Mouse (Mus musculus): ENCODE data around the gene Map3k14. TPM values are rescaled to one million over a fixed set of nuclear protein-coding genes. Genes with fewer than 3 reads are reported as not detected.
"Not testable (repeated sequence)": the region's sequence is repeated elsewhere in the genome, so short reads cannot be mapped to it uniquely, and the experiment has no call there.

Gene Map3k14
- polyA plus RNA-seq, 1 experiment from 2014 or later = 5.6 TPM

DNA sequence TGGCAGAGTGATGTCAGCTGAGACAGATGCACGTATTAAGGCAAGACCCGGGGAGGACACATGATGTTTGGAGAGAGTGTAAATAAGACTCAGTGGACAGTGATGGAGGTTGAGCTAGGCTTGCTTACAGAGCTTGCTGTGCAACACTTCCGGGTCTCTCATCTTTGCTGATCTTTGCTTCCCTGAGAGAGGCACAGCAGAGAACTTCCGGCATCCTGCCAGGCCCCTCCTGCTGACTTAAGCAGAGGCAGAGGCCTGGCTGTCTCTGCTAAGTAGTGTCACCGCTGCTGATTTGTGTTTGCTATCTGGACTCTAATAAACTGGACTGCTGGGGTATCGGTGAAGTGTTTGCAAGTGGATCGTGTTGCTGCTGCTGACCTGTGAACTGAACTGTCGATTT is 40.6 kb upstream of the Map3k14 start:
- H3K4me3 ChIP-seq (ENCODE audit: low read depth, low read length) = no peak overlapping the region
- no peak overlapping the region for H3K9ac ChIP-seq (replicated peaks; ENCODE audit: low read depth, low read length)
- H3K9me3 ChIP-seq (ENCODE audit: control insufficient read depth, low read depth, low read length) = no peaks in the 10 kb centered on the region
- no peaks in the 10 kb centered on the region for H3K27me3 ChIP-seq (ENCODE audit: control insufficient read depth, insufficient read depth, low read length)
- no peak overlapping the region for H3K4me2 ChIP-seq (replicated peaks; ENCODE audit: low read depth, low read length)
- no peak for ATAC-seq (ENCODE audit: insufficient number of reproducible peaks, insufficient read depth, low FRiP score, low read depth)
- no peak overlapping the region for H3K27ac ChIP-seq (ENCODE audit: low read length)
- no peaks in the 10 kb centered on the region for H3K36me3 ChIP-seq (ENCODE audit: control insufficient read depth, insufficient read depth, low read length)
- WGBS = 53% methylated on average over 8 of the region's 8 CpGs
- H3K4me1 ChIP-seq (ENCODE audit: control insufficient read depth, insufficient read depth, low read length) = no peaks in the 10 kb centered on the region

GRCm38 (mm10) chr11:103304525-103304924 is 37.3 kb upstream of the Map3k14 start:
- Histone ChIP-seq H3K9me3 (ENCODE audit: control insufficient read depth, low read depth, low read length) (no peaks in the 10 kb centered on the region), H3K27ac (ENCODE audit: low read length) (no peak overlapping the region), H3K4me1 (ENCODE audit: control insufficient read depth, insufficient read depth, low read length) (no peaks in the 10 kb centered on the region), H3K9ac (replicated peaks; ENCODE audit: low read depth, low read length) (no peak overlapping the region), H3K36me3 (ENCODE audit: control insufficient read depth, insufficient read depth, low read length) (no peaks in the 10 kb centered on the region), H3K4me2 (replicated peaks; ENCODE audit: low read depth, low read length) (no peak overlapping the region), H3K27me3 (ENCODE audit: control insufficient read depth, insufficient read depth, low read length) (no peaks in the 10 kb centered on the region), H3K4me3 (ENCODE audit: low read depth, low read length) (no peak overlapping the region)
- no peak for ATAC-seq (ENCODE audit: insufficient number of reproducible peaks, insufficient read depth, low FRiP score, low read depth)
- 77% methylated on average over 9 of the region's 9 CpGs for WGBS

DNA sequence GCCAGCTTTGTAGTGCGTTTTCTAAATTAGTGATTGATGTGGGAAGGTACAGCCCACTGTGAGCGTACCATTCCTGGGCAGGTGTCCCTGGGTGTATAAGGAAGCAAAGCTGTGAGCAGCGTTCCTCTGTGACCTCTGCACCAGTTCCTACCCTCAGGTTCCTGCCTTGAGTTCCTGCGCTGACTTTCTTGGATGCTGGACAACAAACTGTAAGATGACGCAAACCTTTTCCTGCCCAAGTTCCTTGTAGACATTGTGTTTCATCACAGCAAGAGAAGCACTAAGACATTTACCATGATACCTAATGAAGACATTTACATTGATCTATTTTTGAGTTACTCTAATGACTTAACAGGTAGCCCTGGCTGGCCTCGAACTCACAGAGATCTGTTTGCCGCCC is 27.5 kb upstream of the Map3k14 start:
- H3K4me2 ChIP-seq (replicated peaks; ENCODE audit: low read depth, low read length) = no peak overlapping the region
- no peak overlapping the region for H3K4me3 ChIP-seq (ENCODE audit: low read depth, low read length)
- H3K4me1 ChIP-seq (ENCODE audit: control insufficient read depth, insufficient read depth, low read length) = 0 out of 2 replicates have a peak, but pooled peaks cover 3% of the 10 kb centered on the region
- no peaks in the 10 kb centered on the region for H3K36me3 ChIP-seq (ENCODE audit: control insufficient read depth, insufficient read depth, low read length)
- no peak overlapping the region for H3K9ac ChIP-seq (replicated peaks; ENCODE audit: low read depth, low read length)
- no peaks in the 10 kb centered on the region for H3K27me3 ChIP-seq (ENCODE audit: control insufficient read depth, insufficient read depth, low read length)
- 93% methylated on average over 7 of the region's 7 CpGs for whole genome bisulfite sequencing
- H3K9me3 ChIP-seq (ENCODE audit: control insufficient read depth, low read depth, low read length) = no peaks in the 10 kb centered on the region
- no peak overlapping the region for H3K27ac ChIP-seq (ENCODE audit: low read length)
- ATAC-seq (ENCODE audit: insufficient number of reproducible peaks, insufficient read depth, low FRiP score, low read depth) = no peak

DNA sequence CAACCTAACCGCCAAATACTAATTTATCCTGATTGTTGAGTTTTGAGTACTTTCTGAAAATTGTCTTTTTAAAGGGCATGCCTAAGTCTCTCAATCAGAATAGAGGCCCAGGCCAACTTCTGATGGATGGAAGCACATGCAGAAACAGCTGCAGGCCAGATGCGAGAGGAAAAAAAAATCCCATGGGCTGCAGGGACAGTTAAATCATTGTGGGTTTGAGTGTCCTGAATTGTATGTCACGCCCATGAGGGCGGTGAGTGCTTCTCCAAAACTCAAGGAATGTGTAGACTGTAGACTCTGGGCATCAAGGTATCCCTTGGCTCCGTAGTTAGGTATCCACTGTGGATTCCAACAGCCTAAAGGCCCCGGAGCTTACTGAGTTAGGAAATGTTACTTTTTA is 26.8 kb upstream of the Map3k14 start:
- 0 out of 2 replicates have a peak, but pooled peaks cover 3% of the 10 kb centered on the region for H3K4me1 ChIP-seq (ENCODE audit: control insufficient read depth, insufficient read depth, low read length)
- H3K36me3 ChIP-seq (ENCODE audit: control insufficient read depth, insufficient read depth, low read length) = no peaks in the 10 kb centered on the region
- H3K4me3 ChIP-seq (ENCODE audit: low read depth, low read length) = no peak overlapping the region
- no peak overlapping the region for H3K27ac ChIP-seq (ENCODE audit: low read length)
- H3K27me3 ChIP-seq (ENCODE audit: control insufficient read depth, insufficient read depth, low read length) = no peaks in the 10 kb centered on the region
- no peak overlapping the region for H3K4me2 ChIP-seq (replicated peaks; ENCODE audit: low read depth, low read length)
- ATAC-seq (ENCODE audit: insufficient number of reproducible peaks, insufficient read depth, low FRiP score, low read depth) = no peak
- no peak overlapping the region for H3K9ac ChIP-seq (replicated peaks; ENCODE audit: low read depth, low read length)
- 78% methylated on average over 6 of the region's 6 CpGs for WGBS
- H3K9me3 ChIP-seq (ENCODE audit: control insufficient read depth, low read depth, low read length) = no peaks in the 10 kb centered on the region

- 74% methylated on average over 5 of the region's 5 CpGs for WGBS
- H3K27ac ChIP-seq (ENCODE audit: low read length) = no peak overlapping the region
Measured at GRCm38 (mm10) chr11:103292890-103293287, 25.6 kb upstream of the Map3k14 start.

DNA sequence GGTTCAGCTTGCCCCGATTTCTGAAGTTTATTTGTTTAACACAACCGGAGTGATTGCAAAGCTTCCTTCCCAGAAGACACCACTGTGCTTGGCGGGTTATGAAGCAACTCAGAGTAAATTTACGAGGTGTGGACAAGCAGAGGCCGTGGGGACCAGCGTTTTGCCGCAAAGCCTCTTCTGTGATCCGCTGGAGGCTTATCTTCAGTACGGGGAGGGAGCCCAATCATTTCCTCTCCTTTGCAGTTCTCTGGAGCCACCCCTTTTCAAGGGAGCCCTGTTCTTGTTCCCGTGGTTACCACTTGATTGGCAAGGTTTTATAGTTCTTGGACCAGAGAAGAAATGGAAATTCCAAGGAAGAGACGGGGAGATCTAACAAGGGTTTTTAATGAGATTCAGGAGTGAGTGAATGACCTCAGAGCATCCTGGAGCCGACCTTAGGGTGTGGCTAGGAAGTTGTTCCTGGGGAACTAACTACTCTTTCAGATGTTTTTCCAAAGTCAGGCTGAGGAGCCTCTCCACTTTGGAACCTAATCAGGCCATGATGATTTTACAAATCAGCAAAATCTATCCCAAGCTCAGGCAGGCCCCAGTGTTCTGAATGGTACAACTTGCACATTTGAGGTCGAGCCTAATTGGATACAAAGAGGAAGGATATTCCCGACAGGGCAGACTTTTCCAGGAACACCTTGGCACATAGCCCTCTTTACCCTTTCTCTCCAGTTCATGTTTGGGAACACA is 25.0 kb upstream of the Map3k14 start:
- H3K27ac ChIP-seq (ENCODE audit: low read length) = no peak overlapping the region
- no peak for ATAC-seq (ENCODE audit: insufficient number of reproducible peaks, insufficient read depth, low FRiP score, low read depth)

More at GRCm38 (mm10) chr11:103292890-103293287, 25.6 kb upstream of the Map3k14 start:
- ATAC-seq (ENCODE audit: insufficient number of reproducible peaks, insufficient read depth, low FRiP score, low read depth) = no peak
- Histone ChIP-seq H3K4me1 (ENCODE audit: control insufficient read depth, insufficient read depth, low read length) (0 out of 2 replicates have a peak, but pooled peaks cover 3% of the 10 kb centered on the region), H3K4me3 (ENCODE audit: low read depth, low read length) (no peak overlapping the region), H3K36me3 (ENCODE audit: control insufficient read depth, insufficient read depth, low read length) (no peaks in the 10 kb centered on the region), H3K9me3 (ENCODE audit: control insufficient read depth, low read depth, low read length) (no peaks in the 10 kb centered on the region), H3K27me3 (ENCODE audit: control insufficient read depth, insufficient read depth, low read length) (no peaks in the 10 kb centered on the region), H3K9ac (replicated peaks; ENCODE audit: low read depth, low read length) (no peak overlapping the region), H3K4me2 (replicated peaks; ENCODE audit: low read depth, low read length) (no peak overlapping the region)

GRCm38 (mm10) chr11:103290841-103291240 is 23.6 kb upstream of the Map3k14 start:
- 90% methylated on average over 7 of the region's 7 CpGs for WGBS
- not testable (repeated sequence) for ATAC-seq (ENCODE audit: insufficient number of reproducible peaks, insufficient read depth, low FRiP score, low read depth)

More for the DNA sequence above, 25.0 kb upstream of the Map3k14 start:
- no peaks in the 10 kb centered on the region for H3K9me3 ChIP-seq (ENCODE audit: control insufficient read depth, low read depth, low read length)
- no peaks in the 10 kb centered on the region for H3K27me3 ChIP-seq (ENCODE audit: control insufficient read depth, insufficient read depth, low read length)
- no peak overlapping the region for H3K9ac ChIP-seq (replicated peaks; ENCODE audit: low read depth, low read length)
- WGBS = 16% methylated on average over 14 of the region's 14 CpGs
- H3K36me3 ChIP-seq (ENCODE audit: control insufficient read depth, insufficient read depth, low read length) = no peaks in the 10 kb centered on the region
- H3K4me3 ChIP-seq (ENCODE audit: low read depth, low read length) = no peak overlapping the region
- 0 out of 2 replicates have a peak, but pooled peaks cover 3% of the 10 kb centered on the region for H3K4me1 ChIP-seq (ENCODE audit: control insufficient read depth, insufficient read depth, low read length)
- no peak overlapping the region for H3K4me2 ChIP-seq (replicated peaks; ENCODE audit: low read depth, low read length)

DNA sequence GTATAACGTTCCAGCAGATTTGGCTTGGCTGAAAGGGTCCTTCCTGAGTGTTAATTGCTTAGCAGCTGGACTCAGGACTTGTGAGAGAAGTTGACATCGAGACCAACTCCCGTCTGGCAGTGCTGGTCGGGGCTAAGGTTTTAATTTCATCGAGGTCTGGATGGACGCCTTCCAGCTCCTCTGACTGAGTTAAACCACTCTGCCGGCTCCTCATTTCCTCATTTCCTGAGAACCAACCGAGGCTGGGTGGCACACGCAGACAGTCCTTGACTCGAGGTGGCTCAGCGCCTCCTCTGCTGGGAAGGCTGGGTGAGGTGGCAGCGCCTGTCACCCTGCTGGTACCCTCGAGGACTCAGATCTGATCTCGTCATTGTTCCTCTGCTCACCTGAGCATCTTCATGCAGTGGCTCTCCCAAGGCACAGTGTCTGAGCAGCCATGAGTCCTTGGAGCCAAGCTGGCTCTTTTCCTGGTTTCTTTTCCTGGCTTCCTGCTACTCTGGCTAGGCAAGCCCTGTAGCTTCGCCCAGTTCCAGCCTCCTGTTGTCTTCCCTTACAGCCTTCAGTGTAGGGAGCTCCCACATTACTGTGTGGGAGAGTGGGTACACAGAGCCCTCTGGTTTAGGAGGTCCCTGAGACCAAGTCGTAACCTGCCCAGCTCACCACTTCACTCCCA is 21.2 kb upstream of the Map3k14 start:
- 64% methylated on average over 16 of the region's 16 CpGs for whole genome bisulfite sequencing
- Histone ChIP-seq H3K27ac (ENCODE audit: low read length) (no peak overlapping the region), H3K4me3 (ENCODE audit: low read depth, low read length) (no peak overlapping the region), H3K9me3 (ENCODE audit: control insufficient read depth, low read depth, low read length) (no peaks in the 10 kb centered on the region), H3K4me2 (replicated peaks; ENCODE audit: low read depth, low read length) (no peak overlapping the region), H3K27me3 (ENCODE audit: control insufficient read depth, insufficient read depth, low read length) (no peaks in the 10 kb centered on the region), H3K4me1 (ENCODE audit: control insufficient read depth, insufficient read depth, low read length) (0 out of 2 replicates have a peak, but pooled peaks cover 6% of the 10 kb centered on the region), H3K9ac (replicated peaks; ENCODE audit: low read depth, low read length) (no peak overlapping the region), H3K36me3 (ENCODE audit: control insufficient read depth, insufficient read depth, low read length) (no peaks in the 10 kb centered on the region)
- no peak for ATAC-seq (ENCODE audit: insufficient number of reproducible peaks, insufficient read depth, low FRiP score, low read depth)

More at GRCm38 (mm10) chr11:103290841-103291240, 23.6 kb upstream of the Map3k14 start:
- H3K9ac ChIP-seq (replicated peaks; ENCODE audit: low read depth, low read length); H3K4me3 ChIP-seq (ENCODE audit: low read depth, low read length); H3K27me3 ChIP-seq (ENCODE audit: control insufficient read depth, insufficient read depth, low read length); H3K36me3 ChIP-seq (ENCODE audit: control insufficient read depth, insufficient read depth, low read length); H3K9me3 ChIP-seq (ENCODE audit: control insufficient read depth, low read depth, low read length); H3K4me1 ChIP-seq (ENCODE audit: control insufficient read depth, insufficient read depth, low read length); H3K27ac ChIP-seq (ENCODE audit: low read length); H3K4me2 ChIP-seq (replicated peaks; ENCODE audit: low read depth, low read length): not testable (repeated sequence)
